Mouse (Mus musculus) cerebellum, postnatal 25 days (tissue): ENCODE measurements around the gene Fads2.

Experiments
- DNase-seq, 2 experiments: peaks; one replicate each; pipeline ENCODE4 v3.0.0; 2021; ENCODE audit warnings: mixed read lengths in 2 of 2

Fads2 gene

GRCm38 (mm10) chr19:10060783-10061590, 40.6 kb downstream of the Fads2 start:
- DNase-seq = no peak

GRCm38 (mm10) chr19:10059911-10060567, 41.5 kb downstream of the Fads2 start:
- DNase-seq = peak; percentile 43 to 60

GRCm38 (mm10) chr19:10058876-10059427, 42.6 kb downstream of the Fads2 start:
- DNase-seq = no peak

GRCm38 (mm10) chr19:10058352-10058825, 43.2 kb downstream of the Fads2 start:
- DNase-seq = no peak

GRCm38 (mm10) chr19:10057486-10058351, 43.8 kb downstream of the Fads2 start:
- no peak for DNase-seq

- DNase-seq = no peak
These were observed 44.9 kb downstream of the Fads2 start for GRCm38 (mm10) chr19:10056686-10057085.

- no peak for DNase-seq
These were observed 45.5 kb downstream of the Fads2 start for GRCm38 (mm10) chr19:10055783-10056660.

GRCm38 (mm10) chr19:10055261-10055660, 46.3 kb downstream of the Fads2 start:
- DNase-seq = no peak

- no peak for DNase-seq
These were observed 47.0 kb downstream of the Fads2 start for GRCm38 (mm10) chr19:10054361-10055075.

GRCm38 (mm10) chr19:10053692-10054260, 47.8 kb downstream of the Fads2 start:
- no peak for DNase-seq

GRCm38 (mm10) chr19:10052698-10053097, 48.8 kb downstream of the Fads2 start:
- DNase-seq = no peak

GRCm38 (mm10) chr19:10050438-10050837, 51.1 kb downstream of the Fads2 start:
- DNase-seq = no peak

GRCm38 (mm10) chr19:10049533-10049932, 52.0 kb downstream of the Fads2 start:
- no peak for DNase-seq

- DNase-seq = no peak
These were observed 54.6 kb downstream of the Fads2 start for GRCm38 (mm10) chr19:10046983-10047382.

GRCm38 (mm10) chr19:10046346-10046745, 55.2 kb downstream of the Fads2 start:
- no peak for DNase-seq

GRCm38 (mm10) chr19:10045707-10046106, 55.8 kb downstream of the Fads2 start:
- no peak for DNase-seq

- DNase-seq = no peak
These were observed 57.9 kb downstream of the Fads2 start for GRCm38 (mm10) chr19:10043643-10044042.

- peak in 1 of 2 experiments; percentile 33 for DNase-seq
These were observed 58.7 kb downstream of the Fads2 start for GRCm38 (mm10) chr19:10042816-10043215.

GRCm38 (mm10) chr19:10042232-10042631, 59.3 kb downstream of the Fads2 start:
- peak; percentile 27 for DNase-seq

- DNase-seq = peak; percentile 85 to 91
These were observed 60.0 kb downstream of the Fads2 start, which contains the start of gene Fads3 for GRCm38 (mm10) chr19:10041388-10042148. TSS of gene Fads3 (plus strand) at chr19:10041569.
